Mouse (Mus musculus): ENCODE results near the gene Cebpb.

DNA sequence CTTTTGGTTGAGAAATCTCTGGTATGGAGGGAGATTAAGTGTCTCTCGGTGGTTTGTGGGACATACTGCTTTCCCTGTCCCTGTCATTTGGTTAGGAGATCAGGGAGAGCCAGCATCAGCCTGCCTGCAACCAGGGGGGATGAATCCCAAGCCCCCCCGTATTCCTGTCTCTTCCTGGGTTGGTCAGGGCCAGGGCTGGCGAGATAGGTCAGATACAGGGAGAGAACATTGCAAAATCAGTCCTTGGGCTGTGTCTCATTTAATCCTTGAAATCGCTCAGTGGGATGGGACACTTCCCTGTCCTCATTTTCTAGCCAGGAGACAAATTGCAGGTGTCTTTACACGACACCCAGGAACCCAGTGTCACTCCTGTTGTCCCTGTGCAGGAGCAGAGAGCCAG, 11.3 kb downstream of the Cebpb start:
- TF ChIP-seq CTCF (conservative IDR thresholded peaks at IDR 0.05; ENCODE audit: low read length) (no peak), NANOG (IDR thresholded peaks at IDR 0.05; ENCODE audit: borderline replicate concordance, low read length) (no peak)
